ENCODE assay signal across 8 mouse cellular contexts in genomic region chr1:51697265-51698192, GRCm38 (mm10).
DNase-seq lines count a peak whose midpoint lies in the region; ATAC-seq and TF ChIP-seq lines count a peak whose summit lies in the region.

No protein-coding gene starts in this region.

- WGBS in liver, postnatal 0 days (ENCODE audit: insufficient replicate concordance): 22% methylated on average over 19 of the region's 19 CpGs

- no peak for ATAC-seq in liver, postnatal 0 days
- no peak for ATAC-seq in erythroblast, adult 5-6 weeks (replicated peaks; ENCODE audit: low FRiP score, poor library complexity, severe bottlenecking)

- H3K27me3 ChIP-seq in liver, postnatal 0 days (ENCODE audit: insufficient read depth, low read length): no peaks in the 10 kb centered on the region

- H3K36me3 ChIP-seq in liver, postnatal 0 days (replicated peaks; ENCODE audit: insufficient read depth, low read length): no peaks in the 10 kb centered on the region

- DNase-seq in adrenal gland, postnatal 14 days: peak; percentile 30
- DNase-seq in cerebellum, postnatal 14 days: peak; percentile 41 to 45
- peak; percentile 17 to 21 for DNase-seq in gastrocnemius, postnatal 36 days
- DNase-seq in hindlimb bud, embryonic 11.5 days (ENCODE audit: extremely low spot score, low read depth, low spot score): peak; percentile 70
- DNase-seq in liver, postnatal 0 days: no peak
- peak; percentile 37 for DNase-seq in retina, embryonic 14.5 days (ENCODE audit: low spot score)
- no peak for DNase-seq in frontal cortex, adult 2 months (ENCODE audit: extremely low spot score in 1 of 2, low spot score in 1 of 2)

- TF ChIP-seq EP300 in liver, postnatal 0 days (IDR thresholded peaks at IDR 0.05; ENCODE audit: low read depth): no peak

- TF ChIP-seq CTCF in liver, postnatal 0 days (IDR thresholded peaks at IDR 0.05; ENCODE audit: low read depth): no peak

- no peaks in the 10 kb centered on the region for H3K9me3 ChIP-seq in liver, postnatal 0 days (ENCODE audit: low read length)

- no peak overlapping the region for H3K27ac ChIP-seq in liver, postnatal 0 days (ENCODE audit: low read depth)

- intact Hi-C loops in gastrocnemius, postnatal 36 days (cut with DNase I): no loop called here

- H3K4me1 ChIP-seq in liver, postnatal 0 days (ENCODE audit: insufficient read depth): no peaks in the 10 kb centered on the region; the same call in 1 of the 2 replicates

- H3K4me3 ChIP-seq in liver, postnatal 0 days (ENCODE audit: low read depth, low read length): no peak overlapping the region

- H3K4me2 ChIP-seq in liver, postnatal 0 days (ENCODE audit: low read depth, low read length): peak overlapping the region; percentile 18; the same call in 1 of the 2 replicates

- no peak overlapping the region for H3K9ac ChIP-seq in liver, postnatal 0 days (replicated peaks)

Comparison
In these comparisons a context has a peak if more than half of its experiments do, and no peak if none do; other contexts are left out.
1. DNase-seq: peak in adrenal gland, postnatal 14 days (single experiment), cerebellum, postnatal 14 days (2 of 2), gastrocnemius, postnatal 36 days (2 of 2), hindlimb bud, embryonic 11.5 days (single experiment) and retina, embryonic 14.5 days (single experiment); none in liver, postnatal 0 days (single experiment) and frontal cortex, adult 2 months (0 of 2).